Mouse (Mus musculus) limb, embryonic 14.5 days (tissue): ENCODE measurements around the gene Bcl11b. TPM values are rescaled to one million over a fixed set of nuclear protein-coding genes. Genes with fewer than 3 reads are reported as not detected.

Experiments
- ATAC-seq: fragments of 200-750 bp; cut with Nextera tagmentation; 2 replicates; pipeline ENCODE4 v1.8.0; 2017; ENCODE audit warnings: low read depth, moderate number of reproducible peaks, moderate TSS enrichment; ENCODE audit not compliant: low FRiP score
- DNase-seq: peaks from one replicate; pipeline ENCODE4 v3.0.0-alpha.2; 2015; ENCODE audit warnings: low spot score
- H3K27ac ChIP-seq: fragments of 300-500 bp; sonication (generic); replicated peaks from 2 replicates; pipeline ENCODE4 v1.5.1; 2014; ENCODE audit warnings: low read depth, mild to moderate bottlenecking, low read length, moderate library complexity, mixed read lengths
- H3K27me3 ChIP-seq: fragments of 300-500 bp; sonication (generic); 2 replicates; pipeline ENCODE4 v1.6.1; 2014; ENCODE audit warnings: low read length, mixed read lengths; ENCODE audit not compliant: control insufficient read depth, insufficient read depth
- H3K36me3 ChIP-seq: fragments of 300-500 bp; sonication (generic); 2 replicates; pipeline ENCODE4 v1.6.1; 2014; ENCODE audit warnings: mild to moderate bottlenecking, low read length, moderate library complexity, mixed read lengths; ENCODE audit not compliant: control insufficient read depth, insufficient read depth
- H3K4me1 ChIP-seq: fragments of 300-500 bp; sonication (generic); 2 replicates; pipeline ENCODE4 v1.6.1; 2014; ENCODE audit warnings: antibody characterized with exemption, low read length, mixed read lengths; ENCODE audit not compliant: control insufficient read depth, insufficient read depth
- H3K4me2 ChIP-seq: fragments of 300-500 bp; sonication (generic); replicated peaks from 2 replicates; pipeline ENCODE4 v1.6.1; 2014; ENCODE audit warnings: low read depth, mild to moderate bottlenecking, low read length, moderate library complexity; ENCODE audit not compliant: severe bottlenecking
- H3K4me3 ChIP-seq: fragments of 300-500 bp; sonication (generic); replicated peaks from 2 replicates; pipeline ENCODE4 v1.5.1; 2014; ENCODE audit warnings: low read length
- H3K9ac ChIP-seq: fragments of 300-500 bp; sonication (generic); 2 replicates; pipeline ENCODE4 v1.6.1; 2014; ENCODE audit warnings: mild to moderate bottlenecking, low read depth, low read length, moderate library complexity; ENCODE audit not compliant: severe bottlenecking
- H3K9me3 ChIP-seq: fragments of 300-500 bp; sonication (generic); 2 replicates; pipeline ENCODE4 v1.6.1; 2016; ENCODE audit warnings: low read length; ENCODE audit not compliant: control insufficient read depth
- POLR2A ChIP-seq: fragments of 200-500 bp; IDR thresholded peaks from 2 replicates; pipeline ENCODE4 v1.8.0; 2012; ENCODE audit warnings: inconsistent platforms, mild to moderate bottlenecking, moderate library complexity, borderline replicate concordance; ENCODE audit not compliant: insufficient read depth, insufficient read length; ENCODE audit errors: extremely low read depth
- WGBS: fragments of 180-500 bp; shearing (Covaris S2); extraction: QIAGEN DNeasy Blood & Tissue Kit; methylation state at CpG from one replicate; pipeline ENCODE4 v1.1.7; 2014; 5-methylcytosine and 5-hydroxymethylcytosine counted together
- polyA plus RNA-seq, 2 experiments: library from polyadenylated mRNA; depleted of rRNA in 1 of 2; stranded (reverse) in 1 of 2; unstranded in 1 of 2; fragments of >200 nt; fragmentation: Nextera tagmentation in 1 of 2; extraction: Ambion mirVana in 1 of 2; gene quantifications; 2 replicates each; pipeline versions ENCODE4 v1.2.1 to v1.2.3; 2012 to 2014

Gene Bcl11b
- polyA plus RNA-seq, 2 experiments: 16.0 to 26.7 TPM

DNA sequence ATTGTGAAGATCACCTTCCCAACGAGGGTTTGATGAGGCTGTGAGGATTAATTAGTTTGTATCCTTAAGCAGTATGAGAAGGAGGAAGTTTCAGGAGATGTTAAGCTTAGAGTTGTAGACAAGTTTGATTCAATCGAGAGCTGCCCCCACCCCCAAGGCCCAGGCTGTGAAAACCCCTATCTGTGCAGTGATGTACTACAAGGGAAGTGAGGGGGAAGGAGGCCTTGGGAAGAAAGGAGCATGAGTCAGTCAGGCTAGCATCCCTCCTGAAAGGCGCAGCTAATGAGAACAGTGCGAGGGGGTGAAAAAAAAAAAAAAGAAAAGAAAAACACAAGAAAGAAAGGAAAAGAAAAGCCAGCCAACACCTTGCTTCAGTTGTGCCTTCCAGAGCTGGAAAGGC is 5.8 kb upstream of the Bcl11b start:
- Histone ChIP-seq H3K4me1 (peaks cover 10% of the 10 kb centered on the region), H3K36me3 (no peaks in the 10 kb centered on the region), H3K27ac (no peak overlapping the region), H3K27me3 (peaks cover 21% of the 10 kb centered on the region), H3K9ac (no peak overlapping the region), H3K9me3 (no peaks in the 10 kb centered on the region), H3K4me2 (no peak overlapping the region), H3K4me3 (no peak overlapping the region)
- ATAC-seq: no peak
- no peak for DNase-seq
- TF ChIP-seq POLR2A: no peak
- WGBS: 33% methylated on average over 4 of the region's 4 CpGs

DNA sequence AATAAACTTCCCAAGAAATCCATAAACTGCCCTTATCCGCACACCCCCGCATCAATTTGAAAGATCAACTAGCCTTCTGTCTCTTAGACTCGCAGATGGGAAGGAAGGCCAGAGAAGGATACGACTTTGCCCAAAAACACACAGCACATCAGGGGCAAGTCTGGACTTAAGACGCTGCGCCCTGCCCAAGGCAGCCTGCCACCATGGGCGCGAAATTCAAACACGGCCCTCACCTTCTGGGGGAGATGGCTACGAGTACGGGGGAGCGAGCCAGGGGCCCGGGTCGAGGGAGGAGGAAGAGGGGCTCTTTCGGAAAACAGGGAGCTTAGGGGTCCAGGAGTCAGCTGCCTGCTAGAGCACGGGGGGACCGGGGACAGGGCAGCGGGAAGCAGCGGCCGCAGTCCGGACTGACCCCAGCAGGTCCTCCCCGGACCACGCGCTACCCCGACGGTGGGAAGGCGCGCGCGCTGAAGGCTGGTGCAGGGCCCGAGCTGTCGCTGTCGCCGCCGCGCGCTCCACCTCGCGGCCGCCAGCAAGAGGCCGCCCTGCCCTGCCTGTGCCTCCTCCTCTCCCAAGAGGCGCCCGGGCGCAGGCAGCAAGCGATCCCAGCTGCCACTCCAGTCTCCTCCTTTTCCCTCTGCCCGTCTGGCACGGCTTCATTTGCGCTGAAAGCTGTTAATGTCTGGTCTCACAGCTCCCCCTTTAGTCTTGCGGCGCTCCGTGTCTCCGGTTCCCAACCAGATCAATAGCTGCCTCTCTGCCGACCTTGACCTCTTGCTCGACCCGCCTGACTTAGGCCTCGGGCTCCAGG is 2.6 kb upstream of the Bcl11b start:
- H3K36me3 ChIP-seq: no peaks in the 10 kb centered on the region
- H3K9me3 ChIP-seq: no peaks in the 10 kb centered on the region
- TF ChIP-seq POLR2A: no peak
- under 1% methylated on average over 37 of the region's 56 CpGs for WGBS
- H3K4me1 ChIP-seq: peaks cover 17% of the 10 kb centered on the region
- peaks cover 23% of the 10 kb centered on the region for H3K27me3 ChIP-seq
- peak overlapping the region; percentile 43 for H3K9ac ChIP-seq
- DNase-seq: peak; percentile 85
- H3K4me3 ChIP-seq: peak overlapping the region; percentile 80
- peak; percentile 38 for ATAC-seq
- no peak overlapping the region for H3K27ac ChIP-seq
- H3K4me2 ChIP-seq: peak overlapping the region; percentile 95

DNA sequence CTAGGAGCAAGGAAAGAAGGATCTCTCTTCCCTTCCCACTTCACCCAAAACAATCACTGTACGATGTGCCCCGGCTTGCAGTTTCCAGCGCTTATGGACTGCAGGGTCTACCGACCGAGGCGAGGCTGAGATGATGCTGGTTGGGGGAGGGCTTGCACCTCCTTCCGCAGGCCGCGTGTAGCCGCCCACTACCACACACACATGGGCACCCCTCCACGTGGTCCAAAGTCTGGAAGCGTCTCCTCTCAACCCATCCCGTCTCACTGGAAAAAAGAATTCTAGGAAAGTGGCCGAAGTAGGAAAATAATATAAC is 2.0 kb upstream of the Bcl11b start:
- Histone ChIP-seq H3K27ac (no peak overlapping the region), H3K9me3 (no peaks in the 10 kb centered on the region), H3K4me3 (peak overlapping the region; percentile 80), H3K9ac (no peak overlapping the region), H3K27me3 (peaks cover 29% of the 10 kb centered on the region), H3K4me2 (peak overlapping the region; percentile 95), H3K36me3 (no peaks in the 10 kb centered on the region), H3K4me1 (peaks cover 17% of the 10 kb centered on the region)
- ATAC-seq (no peak), DNase-seq (no peak)
- 6% methylated on average over 14 of the region's 14 CpGs for WGBS
- TF ChIP-seq POLR2A: no peak

DNA sequence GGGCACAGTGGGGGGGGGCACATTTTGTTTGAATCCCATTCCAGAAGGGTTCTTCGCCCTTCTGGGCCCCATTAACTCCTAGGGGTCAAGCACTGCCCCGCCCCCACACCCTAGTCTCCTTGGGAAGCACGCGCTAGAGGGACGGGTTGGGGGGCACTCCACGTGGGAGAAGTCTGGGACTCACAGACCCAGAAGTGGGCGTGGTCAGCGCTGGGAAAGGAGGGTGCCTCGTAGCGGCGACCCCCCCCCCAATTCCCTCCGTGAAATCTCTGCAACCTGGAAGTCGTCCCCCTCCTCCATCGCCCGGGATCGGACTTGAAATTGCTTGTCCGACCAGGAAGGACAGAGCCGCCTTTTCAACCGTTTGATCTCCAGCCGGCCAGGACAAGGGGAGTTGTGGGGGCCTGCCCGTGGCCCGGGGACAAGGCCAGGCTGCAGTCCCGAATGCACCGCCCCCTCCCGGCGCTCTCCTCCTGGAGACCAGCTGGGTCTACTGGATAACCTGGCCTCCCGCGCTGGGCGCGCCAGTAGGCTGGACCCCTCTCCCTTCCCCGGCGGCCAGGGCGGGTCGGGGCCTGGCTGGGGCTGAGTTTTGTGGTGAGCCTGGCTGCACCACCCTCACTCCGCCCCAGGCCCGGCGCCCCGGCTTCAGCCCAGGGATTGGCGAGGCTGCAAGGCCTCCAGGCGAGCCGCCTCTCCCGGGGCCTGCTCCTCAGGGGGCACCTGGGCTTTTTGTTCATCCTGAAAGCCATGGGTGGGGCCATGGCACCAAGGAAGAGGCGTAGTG is 1.5 kb upstream of the Bcl11b start:
- H3K36me3 ChIP-seq: no peaks in the 10 kb centered on the region
- under 1% methylated on average over 39 of the region's 43 CpGs for WGBS
- no peak for TF ChIP-seq POLR2A
- no peak for DNase-seq
- no peaks in the 10 kb centered on the region for H3K9me3 ChIP-seq
- peak overlapping the region; percentile 95 for H3K4me2 ChIP-seq
- no peak for ATAC-seq
- H3K27me3 ChIP-seq: peaks cover 31% of the 10 kb centered on the region
- H3K27ac ChIP-seq: no peak overlapping the region
- H3K9ac ChIP-seq: peak overlapping the region; percentile 34; the same call in 1 of the 2 replicates
- peak overlapping the region; percentile 80 for H3K4me3 ChIP-seq
- H3K4me1 ChIP-seq: peaks cover 20% of the 10 kb centered on the region

DNA sequence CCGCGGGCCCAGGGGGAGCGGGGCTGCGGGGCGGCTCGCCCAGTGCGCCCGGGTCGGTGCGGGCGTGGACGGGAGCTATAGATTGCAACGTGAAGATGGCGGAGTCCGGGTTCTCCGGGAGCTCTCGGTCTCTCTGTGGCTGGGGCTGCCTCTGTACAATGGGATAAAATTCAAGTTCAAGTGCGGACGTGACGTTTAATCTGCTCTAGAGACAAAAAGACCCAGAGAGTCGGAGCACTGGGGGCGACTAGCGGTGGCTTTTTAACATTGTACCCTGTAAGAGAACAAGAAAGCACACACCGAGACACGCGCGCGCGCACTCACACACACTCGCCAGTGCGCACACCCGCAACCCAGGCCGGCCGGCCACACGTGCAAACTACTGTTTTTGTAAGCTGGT is 526 bp upstream of the Bcl11b start:
- DNase-seq: peak; percentile 98
- Histone ChIP-seq H3K9me3 (no peaks in the 10 kb centered on the region), H3K4me2 (peak overlapping the region; percentile 95), H3K9ac (peak overlapping the region; percentile 79), H3K27ac (peak overlapping the region; percentile 87), H3K36me3 (no peaks in the 10 kb centered on the region), H3K4me3 (peak overlapping the region; percentile 80), H3K4me1 (peaks cover 20% of the 10 kb centered on the region), H3K27me3 (peaks cover 40% of the 10 kb centered on the region)
- ATAC-seq: peak; percentile 69
- TF ChIP-seq POLR2A: no peak
- under 1% methylated on average over 35 of the region's 35 CpGs for WGBS
